Mouse (Mus musculus): Measurements from ENCODE around the gene Krtap15. TPM values are rescaled to one million over a fixed set of nuclear protein-coding genes. Genes with fewer than 3 reads are reported as not detected.

Gene Krtap15
- not detected in 2 replicates for polyA plus RNA-seq (2011; ENCODE audit: insufficient read length, low read depth, missing spikeins)

DNA sequence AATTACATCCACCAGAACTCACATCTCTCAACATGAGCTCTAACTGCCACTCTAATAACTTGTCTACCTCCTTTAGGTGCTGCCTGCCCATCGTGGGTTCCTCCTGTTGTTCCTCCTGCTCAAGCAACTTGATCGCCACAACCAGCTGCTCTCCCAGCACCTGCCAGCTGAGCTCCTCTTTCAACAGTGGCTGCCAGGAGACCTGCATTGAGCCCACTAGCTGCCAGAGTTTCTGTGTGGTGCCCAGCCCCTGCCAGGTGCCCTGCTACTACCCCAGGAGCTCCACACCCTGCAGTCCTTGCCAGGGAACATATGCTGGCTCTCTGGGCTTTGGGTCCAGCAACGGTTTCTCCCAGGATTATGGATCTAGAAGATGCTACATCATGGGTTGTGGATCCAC is at the start of gene Krtap15:
Krtap15 (plus strand) TSS at position 150 of the 400 bp plus-strand sequence.
- no peak for TF ChIP-seq POLR2A (IDR thresholded peaks at IDR 0.05; ENCODE audit: low read depth, low read length)
- no peak for TF ChIP-seq CTCF (IDR thresholded peaks at IDR 0.05; ENCODE audit: borderline replicate concordance, insufficient read depth, low read length)
- H3K4me3 ChIP-seq (ENCODE audit: insufficient read depth, low read length): no peak within 1 kb of the TSS
- H3K4me1 ChIP-seq (ENCODE audit: control insufficient read depth, insufficient read depth, low read length): no peaks in the 10 kb centered on the region
- no peak within 1 kb of the TSS for H3K27ac ChIP-seq (ENCODE audit: insufficient read depth, low read length)

DNA sequence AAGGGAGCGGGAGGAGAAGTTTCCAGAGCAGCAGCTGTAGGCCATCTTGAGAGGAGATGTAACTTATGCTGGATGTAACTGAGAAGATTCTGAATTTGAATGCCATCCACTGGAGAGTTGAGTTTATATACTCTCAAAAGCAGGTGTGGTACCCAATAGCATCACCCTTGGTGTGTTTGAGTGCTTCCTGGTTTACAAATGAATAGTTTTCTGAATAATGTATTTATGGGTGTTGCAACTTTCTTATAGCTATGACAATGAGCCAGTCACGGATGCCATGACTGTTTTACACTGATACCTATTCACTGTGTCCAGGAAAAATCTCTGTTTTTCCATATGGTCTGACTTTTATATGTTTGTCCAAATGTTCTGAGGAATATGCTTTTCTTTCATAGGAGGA is 45.9 kb upstream of the Krtap15 start, which contains the start of gene 2310057N15Rik:
2310057N15Rik (minus strand) TSS at position 101 of the 400 bp plus-strand sequence.
- no peak for TF ChIP-seq POLR2A (IDR thresholded peaks at IDR 0.05; ENCODE audit: low read depth, low read length)
- no peak for TF ChIP-seq CTCF (IDR thresholded peaks at IDR 0.05; ENCODE audit: borderline replicate concordance, insufficient read depth, low read length)
- Histone ChIP-seq H3K27ac (ENCODE audit: insufficient read depth, low read length) (no peak within 1 kb of the TSS), H3K4me1 (ENCODE audit: control insufficient read depth, insufficient read depth, low read length) (no peaks in the 10 kb centered on the region), H3K4me3 (ENCODE audit: insufficient read depth, low read length) (no peak within 1 kb of the TSS)

DNA sequence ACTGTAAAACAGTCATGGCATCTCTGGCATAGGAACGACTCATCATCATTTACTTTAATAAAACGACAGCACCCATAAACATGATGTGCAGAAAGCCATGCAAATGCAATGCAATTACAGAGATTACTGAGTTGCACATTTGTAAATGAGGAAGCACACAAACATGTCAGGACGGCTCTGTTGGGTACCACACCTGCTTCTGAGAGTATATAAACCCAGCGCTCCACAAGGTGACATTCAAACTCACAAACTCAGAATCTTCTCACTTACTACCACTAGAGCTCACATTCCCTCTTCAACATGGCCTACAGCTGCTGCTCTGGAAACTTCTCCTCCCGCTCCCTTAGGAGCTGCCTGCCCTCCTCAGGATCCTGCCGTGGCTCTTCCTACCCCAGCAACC is 42.4 kb upstream of the Krtap15 start, which contains the start of gene Gm5965:
Gm5965 (plus strand) TSS at position 301 of the 400 bp plus-strand sequence.
- TF ChIP-seq POLR2A (IDR thresholded peaks at IDR 0.05; ENCODE audit: low read depth, low read length): no peak
- no peak for TF ChIP-seq CTCF (IDR thresholded peaks at IDR 0.05; ENCODE audit: borderline replicate concordance, insufficient read depth, low read length)
- no peaks in the 10 kb centered on the region for H3K4me1 ChIP-seq (ENCODE audit: control insufficient read depth, insufficient read depth, low read length)
- H3K27ac ChIP-seq (ENCODE audit: insufficient read depth, low read length): no peak within 1 kb of the TSS
- no peak within 1 kb of the TSS for H3K4me3 ChIP-seq (ENCODE audit: insufficient read depth, low read length)

DNA sequence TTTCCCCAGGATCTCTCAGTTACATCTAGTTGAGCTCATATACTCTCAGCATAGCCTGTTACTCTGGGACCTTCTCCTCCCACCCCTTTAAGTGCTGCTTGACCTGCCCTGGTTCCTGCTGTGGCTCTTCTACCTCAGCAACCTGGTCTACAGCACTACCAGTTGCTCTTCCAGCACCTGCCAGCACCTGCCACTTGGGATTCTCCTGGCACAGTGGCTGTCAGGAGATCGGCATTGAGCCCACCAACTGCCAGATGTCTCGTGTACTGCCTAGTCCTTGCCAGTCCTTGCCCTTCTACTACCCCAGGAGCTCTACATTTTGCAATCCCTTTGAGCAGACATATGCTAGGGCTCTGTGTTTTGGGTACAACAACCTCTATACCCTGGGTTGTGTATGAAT is 33.2 kb upstream of the Krtap15 start:
- no peak for TF ChIP-seq POLR2A (IDR thresholded peaks at IDR 0.05; ENCODE audit: low read depth, low read length)
- H3K4me3 ChIP-seq (ENCODE audit: insufficient read depth, low read length): no peak overlapping the region
- no peak overlapping the region for H3K27ac ChIP-seq (ENCODE audit: insufficient read depth, low read length)
- H3K4me1 ChIP-seq (ENCODE audit: control insufficient read depth, insufficient read depth, low read length): no peaks in the 10 kb centered on the region

DNA sequence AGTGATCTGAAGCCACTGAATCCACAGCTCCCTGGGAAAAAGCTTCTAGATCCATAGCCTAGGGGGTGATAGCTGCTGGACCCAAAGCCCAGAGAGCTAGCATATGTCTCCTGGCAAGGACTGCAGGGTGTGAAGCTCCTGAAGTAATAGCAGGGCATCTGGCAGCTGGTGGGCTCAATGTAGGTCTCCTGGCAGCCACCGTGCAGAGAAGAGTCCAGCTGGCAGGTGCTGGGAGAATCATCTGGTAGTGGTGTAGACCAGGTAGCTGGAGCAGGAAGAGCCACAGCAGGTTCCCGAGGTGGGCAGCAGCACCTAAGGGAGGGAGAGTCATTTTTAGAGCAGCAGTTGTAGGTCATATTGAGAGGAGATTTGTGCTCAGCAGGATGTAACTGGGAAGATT is 8.2 kb upstream of the Krtap15 start, which contains the start of gene Gm20741:
Gm20741 (minus strand) TSS at position 394 of the 400 bp plus-strand sequence.
- no peaks in the 10 kb centered on the region for H3K4me1 ChIP-seq (ENCODE audit: control insufficient read depth, insufficient read depth, low read length)
- H3K27ac ChIP-seq (ENCODE audit: insufficient read depth, low read length): no peak within 1 kb of the TSS
- no peak within 1 kb of the TSS for H3K4me3 ChIP-seq (ENCODE audit: insufficient read depth, low read length)
- TF ChIP-seq CTCF (IDR thresholded peaks at IDR 0.05; ENCODE audit: borderline replicate concordance, insufficient read depth, low read length): no peak

DNA sequence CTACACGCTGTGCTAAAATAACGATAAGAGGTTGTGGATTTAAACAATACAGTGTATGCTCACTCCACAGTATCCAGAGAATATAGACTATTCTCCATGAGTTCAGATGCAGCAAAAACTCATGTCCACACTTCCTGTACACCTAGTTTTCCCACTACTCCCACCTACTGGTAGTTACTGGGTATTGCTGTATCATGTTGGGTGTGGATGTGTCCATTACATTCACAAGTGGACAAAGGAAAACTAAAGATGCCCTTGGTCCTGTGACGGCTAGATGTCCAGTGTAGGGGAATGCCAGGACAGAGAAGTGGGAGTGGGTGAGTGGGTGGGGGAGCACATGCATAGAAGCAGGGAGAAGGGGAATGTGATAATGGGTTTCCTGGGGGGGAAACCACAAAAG is 3.7 kb downstream of the Krtap15 start:
- no peak overlapping the region for H3K27ac ChIP-seq (ENCODE audit: insufficient read depth, low read length)
- TF ChIP-seq CTCF (IDR thresholded peaks at IDR 0.05; ENCODE audit: borderline replicate concordance, insufficient read depth, low read length): no peak
- TF ChIP-seq POLR2A (IDR thresholded peaks at IDR 0.05; ENCODE audit: low read depth, low read length): no peak
- no peak overlapping the region for H3K4me3 ChIP-seq (ENCODE audit: insufficient read depth, low read length)
- no peaks in the 10 kb centered on the region for H3K4me1 ChIP-seq (ENCODE audit: control insufficient read depth, insufficient read depth, low read length)

DNA sequence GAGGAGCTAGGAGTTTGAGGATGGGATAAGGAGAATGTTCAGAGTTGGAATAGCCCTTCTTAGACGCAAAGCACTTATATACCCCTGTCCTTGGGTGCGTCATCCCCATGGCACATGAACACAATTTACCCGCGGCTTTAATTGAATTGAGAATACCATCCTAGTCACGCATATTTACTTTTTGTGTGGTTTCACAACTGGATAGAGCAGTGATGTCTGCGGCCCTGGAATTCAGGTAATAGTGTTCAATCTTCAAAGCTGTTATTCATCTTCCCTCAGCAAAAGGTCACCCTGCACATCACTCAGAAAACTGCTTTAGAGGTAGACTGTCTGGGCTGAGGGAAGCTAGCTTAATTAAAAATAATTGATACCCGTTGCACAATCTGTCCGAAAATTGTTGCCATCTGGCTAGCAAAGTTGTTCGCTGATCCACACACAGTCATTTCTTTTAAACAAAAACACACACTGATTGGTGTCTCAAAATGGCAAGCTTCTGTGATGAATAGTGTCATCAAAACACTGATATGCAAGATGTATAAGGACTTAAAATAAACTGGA is 6.2 kb downstream of the Krtap15 start, which contains the start of gene Krtap14:
Krtap14 (minus strand) TSS at position 51 of the 558 bp plus-strand sequence.
- no peak within 1 kb of the TSS for H3K27ac ChIP-seq (ENCODE audit: insufficient read depth, low read length)
- H3K4me1 ChIP-seq (ENCODE audit: control insufficient read depth, insufficient read depth, low read length): no peaks in the 10 kb centered on the region
- no peak for TF ChIP-seq CTCF (IDR thresholded peaks at IDR 0.05; ENCODE audit: borderline replicate concordance, insufficient read depth, low read length)
- no peak for TF ChIP-seq POLR2A (IDR thresholded peaks at IDR 0.05; ENCODE audit: low read depth, low read length)
- H3K4me3 ChIP-seq (ENCODE audit: insufficient read depth, low read length): no peak within 1 kb of the TSS

DNA sequence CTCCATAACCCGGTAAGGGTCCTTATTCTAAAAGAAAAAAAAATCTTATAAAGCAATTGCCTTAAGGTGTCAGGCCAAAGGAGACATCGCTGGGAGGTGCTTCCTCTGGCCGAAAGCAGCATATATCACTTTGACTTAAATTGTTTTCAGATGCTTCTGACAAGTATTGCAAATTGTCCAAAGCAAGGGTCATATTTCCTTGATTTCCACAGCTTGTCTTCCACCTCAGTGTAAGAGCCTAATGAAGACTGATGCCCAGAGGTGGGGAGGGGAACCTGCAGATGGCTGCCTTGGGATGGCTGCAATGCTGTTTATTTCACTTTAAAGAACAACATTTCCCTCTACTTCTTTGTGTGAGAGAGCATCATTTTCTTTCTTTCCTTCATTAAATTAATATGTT is 7.0 kb downstream of the Krtap15 start:
- Histone ChIP-seq H3K4me1 (ENCODE audit: control insufficient read depth, insufficient read depth, low read length) (no peaks in the 10 kb centered on the region), H3K27ac (ENCODE audit: insufficient read depth, low read length) (no peak overlapping the region), H3K4me3 (ENCODE audit: insufficient read depth, low read length) (no peak overlapping the region)
- TF ChIP-seq CTCF (IDR thresholded peaks at IDR 0.05; ENCODE audit: borderline replicate concordance, insufficient read depth, low read length) (no peak), POLR2A (IDR thresholded peaks at IDR 0.05; ENCODE audit: low read depth, low read length) (no peak)

DNA sequence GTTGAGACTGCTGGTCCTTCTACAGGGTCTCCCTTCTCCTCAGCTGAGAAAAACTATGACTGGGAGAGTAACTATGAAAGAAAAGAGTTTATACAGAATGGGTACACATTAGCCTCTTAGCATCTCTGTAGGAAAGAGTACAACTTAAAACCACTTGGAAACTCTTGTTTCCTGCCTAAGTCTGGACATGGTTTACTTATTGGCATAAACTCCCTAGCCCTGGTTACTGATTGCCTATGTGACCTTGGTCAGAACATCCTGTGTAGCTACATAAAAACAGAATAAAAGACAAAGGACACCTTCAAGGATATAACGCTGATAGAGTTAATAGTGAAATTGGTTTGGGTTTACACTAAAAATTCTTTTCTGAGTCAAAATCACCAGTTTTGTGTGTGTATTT is 27.3 kb downstream of the Krtap15 start:
- H3K27ac ChIP-seq (ENCODE audit: insufficient read depth, low read length): no peak overlapping the region
- no peaks in the 10 kb centered on the region for H3K4me1 ChIP-seq (ENCODE audit: control insufficient read depth, insufficient read depth, low read length)
- no peak overlapping the region for H3K4me3 ChIP-seq (ENCODE audit: insufficient read depth, low read length)
- TF ChIP-seq CTCF (IDR thresholded peaks at IDR 0.05; ENCODE audit: borderline replicate concordance, insufficient read depth, low read length) (no peak), POLR2A (IDR thresholded peaks at IDR 0.05; ENCODE audit: low read depth, low read length) (no peak)

DNA sequence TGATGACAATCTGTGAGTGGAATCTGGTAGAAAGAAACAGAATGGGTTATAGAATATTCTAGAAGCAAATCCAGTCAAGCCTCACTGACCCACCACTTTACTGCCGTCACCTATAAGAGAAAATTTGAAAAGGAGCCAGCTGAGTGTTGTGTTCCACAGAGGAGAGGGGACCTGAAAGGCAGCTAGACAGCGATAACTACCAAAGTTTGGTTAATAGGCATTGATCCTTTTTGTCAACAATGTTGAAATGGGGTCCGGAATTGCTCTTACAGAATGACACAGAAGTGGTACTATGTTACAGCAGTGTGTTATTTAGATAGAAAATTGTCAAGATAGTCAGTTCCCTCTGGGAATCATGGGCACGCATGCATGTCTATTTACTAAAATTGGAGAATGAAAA is 28.5 kb downstream of the Krtap15 start:
- Histone ChIP-seq H3K4me3 (ENCODE audit: insufficient read depth, low read length) (no peak overlapping the region), H3K27ac (ENCODE audit: insufficient read depth, low read length) (no peak overlapping the region), H3K4me1 (ENCODE audit: control insufficient read depth, insufficient read depth, low read length) (no peaks in the 10 kb centered on the region)
- TF ChIP-seq CTCF (IDR thresholded peaks at IDR 0.05; ENCODE audit: borderline replicate concordance, insufficient read depth, low read length) (no peak), POLR2A (IDR thresholded peaks at IDR 0.05; ENCODE audit: low read depth, low read length) (no peak)
